Mouse (Mus musculus): ENCODE results near the gene Sv2c. TPM values are rescaled to one million over a fixed set of nuclear protein-coding genes. Genes with fewer than 3 reads are reported as not detected.
A peak's percentile ranks its signal among the peaks of the same experiment; 100 is the strongest.

Gene Sv2c
- polyA plus RNA-seq, 1 experiment from 2014 or later: 0.75 TPM

GRCm38 (mm10) chr13:95960477-95961185, 171.7 kb downstream of the Sv2c start:
- Histone ChIP-seq H3K4me1 (peaks cover 24% of the 10 kb centered on the region), H3K4me3 (peak overlapping the region; percentile 49), H3K36me3 (no peaks in the 10 kb centered on the region), H3K9me3 (replicated peaks) (no peaks in the 10 kb centered on the region), H3K27me3 (ENCODE audit: low read depth, poor library complexity, severe bottlenecking) (peaks cover 11% of the 10 kb centered on the region), H3K27ac (peak overlapping the region; percentile 37; the same call in 1 of the 2 replicates)
- no peak for DNase-seq (ENCODE audit: low spot score)
- WGBS: 5% methylated on average over 10 of the region's 10 CpGs

GRCm38 (mm10) chr13:95959651-95960476, 172.5 kb downstream of the Sv2c start:
- WGBS: 2% methylated on average over 14 of the region's 14 CpGs
- no peaks in the 10 kb centered on the region for H3K36me3 ChIP-seq
- peaks cover 24% of the 10 kb centered on the region for H3K4me1 ChIP-seq
- no peaks in the 10 kb centered on the region for H3K9me3 ChIP-seq (replicated peaks)
- H3K4me3 ChIP-seq: peak overlapping the region; percentile 49
- peak; percentile 44 for DNase-seq (ENCODE audit: low spot score)
- peak overlapping the region; percentile 47 for H3K27ac ChIP-seq
- peaks cover 11% of the 10 kb centered on the region for H3K27me3 ChIP-seq (ENCODE audit: low read depth, poor library complexity, severe bottlenecking)

- no peak overlapping the region for H3K4me3 ChIP-seq
- no peak for DNase-seq (ENCODE audit: low spot score)
- 87% methylated on average over 10 of the region's 10 CpGs for WGBS
- no peak overlapping the region for H3K27ac ChIP-seq
- H3K36me3 ChIP-seq: no peaks in the 10 kb centered on the region
- no peaks in the 10 kb centered on the region for H3K9me3 ChIP-seq (replicated peaks)
- H3K4me1 ChIP-seq: peaks cover 24% of the 10 kb centered on the region
- peaks cover 5% of the 10 kb centered on the region; the same call in 1 of the 2 replicates for H3K27me3 ChIP-seq (ENCODE audit: low read depth, poor library complexity, severe bottlenecking)
These were observed 175.2 kb downstream of the Sv2c start for GRCm38 (mm10) chr13:95957134-95957533.

GRCm38 (mm10) chr13:95956327-95956781, 176.0 kb downstream of the Sv2c start:
- peaks cover 19% of the 10 kb centered on the region for H3K4me1 ChIP-seq
- no peak for DNase-seq (ENCODE audit: low spot score)
- H3K9me3 ChIP-seq (replicated peaks): no peaks in the 10 kb centered on the region
- no peaks in the 10 kb centered on the region for H3K36me3 ChIP-seq
- WGBS: 84% methylated on average over 2 of the region's 2 CpGs
- H3K4me3 ChIP-seq: no peak overlapping the region
- no peaks in the 10 kb centered on the region for H3K27me3 ChIP-seq (ENCODE audit: low read depth, poor library complexity, severe bottlenecking)
- H3K27ac ChIP-seq: no peak overlapping the region

- peaks cover 19% of the 10 kb centered on the region for H3K4me1 ChIP-seq
- no peak for DNase-seq (ENCODE audit: low spot score)
- H3K9me3 ChIP-seq (replicated peaks): no peaks in the 10 kb centered on the region
- H3K27ac ChIP-seq: no peak overlapping the region
- 87% methylated on average over 5 of the region's 5 CpGs for WGBS
- H3K27me3 ChIP-seq (ENCODE audit: low read depth, poor library complexity, severe bottlenecking): no peaks in the 10 kb centered on the region
- H3K4me3 ChIP-seq: no peak overlapping the region
- no peaks in the 10 kb centered on the region for H3K36me3 ChIP-seq
These were observed 177.2 kb downstream of the Sv2c start for GRCm38 (mm10) chr13:95955204-95955603.

GRCm38 (mm10) chr13:95953636-95954035, 178.7 kb downstream of the Sv2c start:
- no peak overlapping the region for H3K27ac ChIP-seq
- H3K4me3 ChIP-seq: no peak overlapping the region
- H3K9me3 ChIP-seq (replicated peaks): no peaks in the 10 kb centered on the region
- DNase-seq (ENCODE audit: low spot score): no peak
- no peaks in the 10 kb centered on the region for H3K27me3 ChIP-seq (ENCODE audit: low read depth, poor library complexity, severe bottlenecking)
- H3K4me1 ChIP-seq: peaks cover 15% of the 10 kb centered on the region; the same call in 1 of the 2 replicates
- no peaks in the 10 kb centered on the region for H3K36me3 ChIP-seq
- 90% methylated on average over 4 of the region's 4 CpGs for WGBS

GRCm38 (mm10) chr13:95952263-95952662, 180.1 kb downstream of the Sv2c start:
- no peak for DNase-seq (ENCODE audit: low spot score)
- Histone ChIP-seq H3K4me3 (no peak overlapping the region), H3K9me3 (replicated peaks) (no peaks in the 10 kb centered on the region), H3K4me1 (peaks cover 15% of the 10 kb centered on the region; the same call in 1 of the 2 replicates), H3K27me3 (ENCODE audit: low read depth, poor library complexity, severe bottlenecking) (no peaks in the 10 kb centered on the region), H3K36me3 (no peaks in the 10 kb centered on the region), H3K27ac (no peak overlapping the region)
- WGBS: 87% methylated on average over 4 of the region's 4 CpGs

GRCm38 (mm10) chr13:95951098-95951894, 181.1 kb downstream of the Sv2c start:
- WGBS: 61% methylated on average over 7 of the region's 7 CpGs
- DNase-seq (ENCODE audit: low spot score): no peak
- peaks cover 15% of the 10 kb centered on the region; the same call in 1 of the 2 replicates for H3K4me1 ChIP-seq
- no peaks in the 10 kb centered on the region for H3K9me3 ChIP-seq (replicated peaks)
- H3K27me3 ChIP-seq (ENCODE audit: low read depth, poor library complexity, severe bottlenecking): no peaks in the 10 kb centered on the region
- no peaks in the 10 kb centered on the region for H3K36me3 ChIP-seq
- H3K4me3 ChIP-seq: no peak overlapping the region
- H3K27ac ChIP-seq: peak overlapping the region; percentile 53; the same call in 1 of the 2 replicates

- 87% methylated on average over 11 of the region's 11 CpGs for WGBS
- Histone ChIP-seq H3K27me3 (ENCODE audit: low read depth, poor library complexity, severe bottlenecking) (no peaks in the 10 kb centered on the region), H3K4me3 (no peak overlapping the region), H3K9me3 (replicated peaks) (no peaks in the 10 kb centered on the region), H3K4me1 (peaks cover 15% of the 10 kb centered on the region; the same call in 1 of the 2 replicates), H3K36me3 (no peaks in the 10 kb centered on the region), H3K27ac (no peak overlapping the region)
- DNase-seq (ENCODE audit: low spot score): no peak
These were observed 181.8 kb downstream of the Sv2c start for GRCm38 (mm10) chr13:95950434-95951091.

GRCm38 (mm10) chr13:95949356-95949755, 183.0 kb downstream of the Sv2c start:
- WGBS: 83% methylated on average over 4 of the region's 4 CpGs
- H3K9me3 ChIP-seq (replicated peaks): no peaks in the 10 kb centered on the region
- no peaks in the 10 kb centered on the region for H3K27me3 ChIP-seq (ENCODE audit: low read depth, poor library complexity, severe bottlenecking)
- no peak overlapping the region for H3K4me3 ChIP-seq
- H3K36me3 ChIP-seq: no peaks in the 10 kb centered on the region
- no peak for DNase-seq (ENCODE audit: low spot score)
- no peak overlapping the region for H3K27ac ChIP-seq
- H3K4me1 ChIP-seq: peaks cover 15% of the 10 kb centered on the region; the same call in 1 of the 2 replicates

GRCm38 (mm10) chr13:95948821-95949220, 183.6 kb downstream of the Sv2c start:
- no peak overlapping the region for H3K4me3 ChIP-seq
- H3K27ac ChIP-seq: no peak overlapping the region
- H3K27me3 ChIP-seq (ENCODE audit: low read depth, poor library complexity, severe bottlenecking): no peaks in the 10 kb centered on the region
- no peaks in the 10 kb centered on the region for H3K9me3 ChIP-seq (replicated peaks)
- no peaks in the 10 kb centered on the region for H3K36me3 ChIP-seq
- no peak for DNase-seq (ENCODE audit: low spot score)
- 75% methylated on average over 4 of the region's 4 CpGs for WGBS
- H3K4me1 ChIP-seq: peaks cover 15% of the 10 kb centered on the region; the same call in 1 of the 2 replicates

- WGBS: 97% methylated on average over 4 of the region's 4 CpGs
- Histone ChIP-seq H3K27ac (no peak overlapping the region), H3K4me1 (peaks cover 15% of the 10 kb centered on the region; the same call in 1 of the 2 replicates), H3K36me3 (no peaks in the 10 kb centered on the region), H3K27me3 (ENCODE audit: low read depth, poor library complexity, severe bottlenecking) (no peaks in the 10 kb centered on the region), H3K4me3 (no peak overlapping the region), H3K9me3 (replicated peaks) (no peaks in the 10 kb centered on the region)
- no peak for DNase-seq (ENCODE audit: low spot score)
These were observed 184.0 kb downstream of the Sv2c start for GRCm38 (mm10) chr13:95948394-95948793.
